Mouse (Mus musculus) spleen, postnatal 10 days (tissue): ENCODE data around the gene Bcl11b.
A peak's percentile ranks its signal among the peaks of the same experiment; 100 is the strongest.

Experiments
- DNase-seq, 2 experiments: peaks; one replicate each; pipeline ENCODE4 v3.0.0; 2021 to 2022; ENCODE audit warnings: low spot score in 2 of 2

Gene Bcl11b

DNA sequence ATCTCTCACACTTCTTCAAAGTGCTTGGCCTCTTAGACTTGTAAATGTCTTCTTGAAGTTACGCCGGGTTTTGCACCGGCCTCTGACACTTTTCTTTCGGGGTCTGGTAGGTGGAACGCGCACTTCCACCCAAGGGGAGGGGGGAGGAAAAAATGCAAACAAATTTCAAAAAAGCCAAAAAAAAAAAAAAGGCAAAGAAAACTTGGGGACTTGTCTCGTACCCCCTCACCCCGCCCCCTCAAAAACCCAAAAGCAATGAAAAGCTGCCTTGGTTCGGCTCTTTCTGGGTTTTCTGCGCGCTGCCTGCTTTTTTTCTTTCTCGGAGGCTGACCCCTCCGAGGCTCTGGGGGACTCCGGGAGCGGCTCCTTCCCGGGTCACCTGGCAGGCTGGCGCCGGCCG lies at the start of gene Bcl11b:
TSS of gene Bcl11b (minus strand) at position 120 of the 400 bp plus-strand sequence.
- no peak for DNase-seq

DNA sequence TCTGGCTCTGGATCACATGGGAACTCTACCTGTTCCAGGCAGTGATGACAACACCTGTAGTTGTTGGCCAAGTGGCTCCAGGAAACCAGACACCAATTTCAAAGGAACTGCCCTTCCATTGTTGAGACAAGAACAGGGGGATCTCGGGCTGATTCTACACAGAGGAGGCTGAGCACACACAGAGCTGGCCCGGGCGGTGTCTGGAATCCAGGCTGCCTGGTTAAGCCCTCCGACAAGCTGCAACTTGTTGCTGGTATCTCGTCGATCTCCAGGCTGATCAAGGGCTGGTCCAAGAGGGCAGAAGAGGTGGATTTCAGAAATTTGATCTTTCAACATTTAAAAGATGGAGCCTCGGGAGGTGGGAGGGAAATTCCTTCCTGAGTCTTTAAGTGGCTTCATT lies 47.6 kb upstream of the Bcl11b start:
- no peak for DNase-seq

DNA sequence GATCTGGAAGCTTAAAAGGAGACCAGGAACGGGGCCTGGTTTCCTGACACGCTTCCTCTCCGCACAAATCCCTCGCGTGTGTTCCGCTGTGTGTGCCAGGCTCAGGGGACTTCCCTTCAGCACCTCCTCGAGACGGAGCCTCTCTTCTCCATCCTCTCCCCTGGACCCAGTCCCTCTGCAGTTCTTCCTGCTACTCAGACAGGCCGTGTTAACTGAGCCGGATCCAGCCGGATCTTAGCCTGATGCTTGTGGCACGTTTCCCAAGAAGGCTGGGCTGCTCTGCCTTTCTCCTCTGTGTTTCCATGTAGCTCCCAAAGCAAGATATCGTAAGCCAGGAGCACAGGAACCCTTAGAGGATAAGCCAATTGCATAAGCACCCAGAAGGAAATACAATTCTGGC lies 46.2 kb upstream of the Bcl11b start:
- no peak for DNase-seq

DNA sequence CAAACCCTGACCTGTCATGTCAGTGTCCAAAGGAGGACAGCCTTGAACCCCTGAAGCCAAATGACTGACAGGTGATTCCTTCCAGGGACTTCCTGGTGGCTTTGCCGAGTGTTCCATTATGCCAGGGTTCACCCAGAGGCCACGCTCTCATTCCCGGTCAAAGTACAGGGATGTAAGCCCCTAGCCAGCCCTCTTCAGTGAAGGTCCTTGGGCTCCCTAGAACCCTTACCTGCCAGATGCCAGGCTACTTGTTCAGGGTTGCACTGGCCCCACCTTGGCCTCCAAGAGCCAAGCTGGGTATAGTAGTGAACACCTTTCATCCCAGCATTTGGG lies 38.8 kb upstream of the Bcl11b start:
- no peak for DNase-seq

DNA sequence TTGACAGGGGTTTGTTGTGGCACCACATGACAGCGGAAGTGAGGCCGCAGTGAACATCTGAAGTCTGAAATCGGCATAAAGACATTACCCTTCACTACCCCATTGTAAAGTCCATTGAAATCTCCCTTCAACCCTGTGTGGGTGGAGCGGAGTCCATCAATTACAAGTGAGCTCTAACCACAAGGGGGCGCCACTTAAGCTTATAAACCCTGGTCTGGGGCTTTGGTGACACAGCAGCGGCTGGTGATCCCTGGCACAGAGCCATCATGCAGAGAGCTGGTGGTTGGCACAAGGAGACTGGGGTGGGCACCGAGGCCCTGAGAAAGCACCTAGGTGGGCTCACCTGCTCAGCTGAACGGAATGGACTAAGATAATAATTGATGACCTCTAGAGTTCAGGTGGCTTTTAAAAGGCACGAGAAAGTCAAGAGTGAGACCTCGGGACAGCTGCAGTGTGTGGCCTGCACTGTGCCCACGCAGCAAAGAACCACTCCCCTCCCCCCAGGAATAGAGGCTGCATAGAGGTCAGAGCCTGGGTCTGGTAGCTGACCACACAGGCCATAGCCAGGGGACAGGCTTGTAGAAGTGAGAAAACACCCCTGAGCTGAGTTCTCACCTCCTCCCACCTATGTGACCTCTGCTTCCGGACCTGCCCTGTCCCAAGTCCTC lies 38.3 kb upstream of the Bcl11b start:
- peak; percentile 24 to 72 for DNase-seq

DNA sequence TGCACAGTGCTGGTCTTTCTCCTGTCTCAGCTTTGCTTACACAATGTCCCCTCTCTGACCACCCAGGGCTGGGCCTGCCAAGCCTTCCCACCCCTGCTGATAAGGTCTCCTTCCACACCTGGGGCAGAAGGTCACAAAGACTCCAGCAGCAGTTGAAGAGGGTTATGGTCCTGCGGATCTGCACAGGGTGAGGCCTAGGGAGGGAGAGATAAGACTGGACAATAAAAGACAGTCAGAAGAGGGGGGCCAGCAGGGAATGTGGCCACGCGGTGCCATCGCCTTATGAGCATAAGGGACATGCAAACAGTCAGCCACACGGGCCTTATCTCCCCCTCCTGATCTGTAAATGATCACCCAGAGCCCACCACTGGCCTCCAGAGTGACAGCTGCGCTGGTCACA lies 34.0 kb upstream of the Bcl11b start:
- DNase-seq, result no peak

DNA sequence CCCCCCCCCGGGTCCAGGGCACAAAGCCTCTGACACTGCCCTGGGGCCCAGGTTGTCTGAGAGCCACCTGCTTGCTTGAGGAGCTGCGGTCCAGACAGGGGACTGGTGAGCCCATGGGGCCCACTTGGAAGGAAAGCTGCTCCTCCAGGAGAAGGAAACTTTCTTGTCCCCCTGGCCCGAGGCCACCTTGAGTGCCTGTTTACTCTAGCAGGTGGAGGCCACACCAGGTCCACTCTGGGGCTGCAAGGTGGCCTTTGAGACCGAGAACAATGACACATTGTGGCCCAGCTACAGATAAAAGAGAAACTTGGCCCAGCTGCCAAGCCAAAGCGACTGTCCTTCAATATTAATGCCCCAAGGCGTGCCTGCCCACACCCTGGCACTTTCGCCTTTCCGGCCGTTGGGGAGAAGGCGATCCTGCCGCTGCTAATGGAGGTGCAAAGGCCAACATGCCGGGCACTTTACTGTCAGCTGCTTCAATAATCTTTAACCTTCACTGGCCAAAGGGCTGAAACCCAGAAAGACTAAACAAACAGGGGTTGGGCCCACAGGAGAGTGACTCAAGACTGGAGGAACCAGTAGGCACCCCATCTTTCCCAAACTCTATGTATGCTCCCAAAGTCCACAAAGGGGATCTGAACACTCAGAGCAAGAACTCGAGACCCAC lies 32.1 kb upstream of the Bcl11b start:
- no peak for DNase-seq

DNA sequence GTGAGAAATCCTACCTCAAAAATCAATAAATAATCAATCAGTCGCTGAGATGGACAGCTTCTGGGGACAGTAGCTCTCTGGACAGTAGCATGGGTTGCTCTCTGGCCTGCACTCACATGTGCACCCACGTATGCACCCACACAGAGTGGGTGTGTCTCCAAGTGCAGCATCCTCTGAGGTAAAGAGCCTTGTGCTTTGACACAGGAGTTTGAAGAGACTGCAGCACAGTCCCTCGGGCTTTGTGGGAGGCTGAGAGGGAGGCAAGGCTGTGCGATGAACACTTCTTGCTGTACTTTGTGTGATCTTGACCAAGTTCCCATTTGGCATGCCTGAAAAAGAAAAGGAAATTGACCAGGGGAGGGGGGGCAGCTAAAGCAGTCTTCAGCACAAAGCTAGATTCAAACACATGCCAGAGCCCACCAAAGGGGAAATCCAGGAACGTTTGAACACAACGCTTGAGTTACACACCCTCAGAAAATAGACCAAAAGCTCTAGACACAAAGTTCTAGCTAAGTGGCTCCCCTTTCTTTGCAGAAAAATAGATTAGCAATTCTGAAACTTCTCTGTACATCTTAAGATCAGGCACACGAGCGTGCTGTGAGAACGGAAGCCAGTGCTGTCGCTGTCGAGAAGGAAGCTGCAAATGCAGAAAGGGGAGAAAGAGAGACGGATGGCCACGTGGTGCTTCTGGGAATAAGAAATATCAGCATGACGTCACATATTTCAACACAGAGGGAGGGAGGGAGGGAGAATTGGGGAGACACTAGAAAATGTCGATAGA lies 19.6 kb upstream of the Bcl11b start:
- no peak for DNase-seq

DNA sequence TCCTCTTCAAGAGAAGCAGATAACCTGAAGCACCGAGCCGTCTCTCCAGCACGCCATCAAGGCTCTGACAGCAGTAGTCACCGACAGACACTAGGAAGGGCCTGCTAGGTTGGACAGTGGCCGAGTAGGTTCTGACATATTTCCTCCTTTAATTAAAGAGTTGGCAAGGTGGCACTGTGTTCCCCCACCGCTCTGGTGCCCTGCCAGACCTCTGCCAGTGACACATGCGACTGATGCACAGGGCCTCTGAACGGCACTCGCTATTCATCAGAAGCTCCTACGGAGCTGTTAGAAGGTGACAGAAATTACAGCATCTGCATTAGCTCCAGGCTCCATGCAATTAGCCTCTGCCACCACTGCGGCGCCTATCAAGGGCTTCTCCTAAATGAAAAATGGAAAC lies 8.6 kb upstream of the Bcl11b start:
- no peak for DNase-seq

DNA sequence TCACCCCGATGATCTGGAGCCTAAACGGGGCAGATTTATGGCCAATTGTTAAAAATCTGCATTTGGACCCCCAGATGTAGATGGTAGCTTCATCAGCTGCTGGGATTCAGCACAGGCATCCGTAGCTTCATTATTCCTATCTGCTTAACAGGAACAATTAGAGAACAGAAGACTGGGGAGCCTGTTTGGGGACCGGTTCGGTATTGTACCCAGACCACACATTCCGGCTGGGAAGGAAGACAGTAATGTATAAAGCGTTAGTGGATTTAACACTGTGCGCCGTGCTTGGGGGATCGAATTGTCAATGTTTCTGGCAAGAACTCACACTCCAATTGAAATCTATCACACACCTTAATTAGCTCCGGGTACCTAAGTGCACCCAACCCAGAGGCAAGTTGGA lies 6.9 kb upstream of the Bcl11b start:
- no peak for DNase-seq

DNA sequence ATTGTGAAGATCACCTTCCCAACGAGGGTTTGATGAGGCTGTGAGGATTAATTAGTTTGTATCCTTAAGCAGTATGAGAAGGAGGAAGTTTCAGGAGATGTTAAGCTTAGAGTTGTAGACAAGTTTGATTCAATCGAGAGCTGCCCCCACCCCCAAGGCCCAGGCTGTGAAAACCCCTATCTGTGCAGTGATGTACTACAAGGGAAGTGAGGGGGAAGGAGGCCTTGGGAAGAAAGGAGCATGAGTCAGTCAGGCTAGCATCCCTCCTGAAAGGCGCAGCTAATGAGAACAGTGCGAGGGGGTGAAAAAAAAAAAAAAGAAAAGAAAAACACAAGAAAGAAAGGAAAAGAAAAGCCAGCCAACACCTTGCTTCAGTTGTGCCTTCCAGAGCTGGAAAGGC lies 5.8 kb upstream of the Bcl11b start:
- no peak for DNase-seq

DNA sequence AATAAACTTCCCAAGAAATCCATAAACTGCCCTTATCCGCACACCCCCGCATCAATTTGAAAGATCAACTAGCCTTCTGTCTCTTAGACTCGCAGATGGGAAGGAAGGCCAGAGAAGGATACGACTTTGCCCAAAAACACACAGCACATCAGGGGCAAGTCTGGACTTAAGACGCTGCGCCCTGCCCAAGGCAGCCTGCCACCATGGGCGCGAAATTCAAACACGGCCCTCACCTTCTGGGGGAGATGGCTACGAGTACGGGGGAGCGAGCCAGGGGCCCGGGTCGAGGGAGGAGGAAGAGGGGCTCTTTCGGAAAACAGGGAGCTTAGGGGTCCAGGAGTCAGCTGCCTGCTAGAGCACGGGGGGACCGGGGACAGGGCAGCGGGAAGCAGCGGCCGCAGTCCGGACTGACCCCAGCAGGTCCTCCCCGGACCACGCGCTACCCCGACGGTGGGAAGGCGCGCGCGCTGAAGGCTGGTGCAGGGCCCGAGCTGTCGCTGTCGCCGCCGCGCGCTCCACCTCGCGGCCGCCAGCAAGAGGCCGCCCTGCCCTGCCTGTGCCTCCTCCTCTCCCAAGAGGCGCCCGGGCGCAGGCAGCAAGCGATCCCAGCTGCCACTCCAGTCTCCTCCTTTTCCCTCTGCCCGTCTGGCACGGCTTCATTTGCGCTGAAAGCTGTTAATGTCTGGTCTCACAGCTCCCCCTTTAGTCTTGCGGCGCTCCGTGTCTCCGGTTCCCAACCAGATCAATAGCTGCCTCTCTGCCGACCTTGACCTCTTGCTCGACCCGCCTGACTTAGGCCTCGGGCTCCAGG lies 2.6 kb upstream of the Bcl11b start:
- no peak for DNase-seq

DNA sequence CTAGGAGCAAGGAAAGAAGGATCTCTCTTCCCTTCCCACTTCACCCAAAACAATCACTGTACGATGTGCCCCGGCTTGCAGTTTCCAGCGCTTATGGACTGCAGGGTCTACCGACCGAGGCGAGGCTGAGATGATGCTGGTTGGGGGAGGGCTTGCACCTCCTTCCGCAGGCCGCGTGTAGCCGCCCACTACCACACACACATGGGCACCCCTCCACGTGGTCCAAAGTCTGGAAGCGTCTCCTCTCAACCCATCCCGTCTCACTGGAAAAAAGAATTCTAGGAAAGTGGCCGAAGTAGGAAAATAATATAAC lies 2.0 kb upstream of the Bcl11b start:
- DNase-seq, result no peak

DNA sequence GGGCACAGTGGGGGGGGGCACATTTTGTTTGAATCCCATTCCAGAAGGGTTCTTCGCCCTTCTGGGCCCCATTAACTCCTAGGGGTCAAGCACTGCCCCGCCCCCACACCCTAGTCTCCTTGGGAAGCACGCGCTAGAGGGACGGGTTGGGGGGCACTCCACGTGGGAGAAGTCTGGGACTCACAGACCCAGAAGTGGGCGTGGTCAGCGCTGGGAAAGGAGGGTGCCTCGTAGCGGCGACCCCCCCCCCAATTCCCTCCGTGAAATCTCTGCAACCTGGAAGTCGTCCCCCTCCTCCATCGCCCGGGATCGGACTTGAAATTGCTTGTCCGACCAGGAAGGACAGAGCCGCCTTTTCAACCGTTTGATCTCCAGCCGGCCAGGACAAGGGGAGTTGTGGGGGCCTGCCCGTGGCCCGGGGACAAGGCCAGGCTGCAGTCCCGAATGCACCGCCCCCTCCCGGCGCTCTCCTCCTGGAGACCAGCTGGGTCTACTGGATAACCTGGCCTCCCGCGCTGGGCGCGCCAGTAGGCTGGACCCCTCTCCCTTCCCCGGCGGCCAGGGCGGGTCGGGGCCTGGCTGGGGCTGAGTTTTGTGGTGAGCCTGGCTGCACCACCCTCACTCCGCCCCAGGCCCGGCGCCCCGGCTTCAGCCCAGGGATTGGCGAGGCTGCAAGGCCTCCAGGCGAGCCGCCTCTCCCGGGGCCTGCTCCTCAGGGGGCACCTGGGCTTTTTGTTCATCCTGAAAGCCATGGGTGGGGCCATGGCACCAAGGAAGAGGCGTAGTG lies 1.5 kb upstream of the Bcl11b start:
- no peak for DNase-seq

DNA sequence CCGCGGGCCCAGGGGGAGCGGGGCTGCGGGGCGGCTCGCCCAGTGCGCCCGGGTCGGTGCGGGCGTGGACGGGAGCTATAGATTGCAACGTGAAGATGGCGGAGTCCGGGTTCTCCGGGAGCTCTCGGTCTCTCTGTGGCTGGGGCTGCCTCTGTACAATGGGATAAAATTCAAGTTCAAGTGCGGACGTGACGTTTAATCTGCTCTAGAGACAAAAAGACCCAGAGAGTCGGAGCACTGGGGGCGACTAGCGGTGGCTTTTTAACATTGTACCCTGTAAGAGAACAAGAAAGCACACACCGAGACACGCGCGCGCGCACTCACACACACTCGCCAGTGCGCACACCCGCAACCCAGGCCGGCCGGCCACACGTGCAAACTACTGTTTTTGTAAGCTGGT lies 526 bp upstream of the Bcl11b start:
- DNase-seq, result peak in 1 of 2 experiments; percentile 51

DNA sequence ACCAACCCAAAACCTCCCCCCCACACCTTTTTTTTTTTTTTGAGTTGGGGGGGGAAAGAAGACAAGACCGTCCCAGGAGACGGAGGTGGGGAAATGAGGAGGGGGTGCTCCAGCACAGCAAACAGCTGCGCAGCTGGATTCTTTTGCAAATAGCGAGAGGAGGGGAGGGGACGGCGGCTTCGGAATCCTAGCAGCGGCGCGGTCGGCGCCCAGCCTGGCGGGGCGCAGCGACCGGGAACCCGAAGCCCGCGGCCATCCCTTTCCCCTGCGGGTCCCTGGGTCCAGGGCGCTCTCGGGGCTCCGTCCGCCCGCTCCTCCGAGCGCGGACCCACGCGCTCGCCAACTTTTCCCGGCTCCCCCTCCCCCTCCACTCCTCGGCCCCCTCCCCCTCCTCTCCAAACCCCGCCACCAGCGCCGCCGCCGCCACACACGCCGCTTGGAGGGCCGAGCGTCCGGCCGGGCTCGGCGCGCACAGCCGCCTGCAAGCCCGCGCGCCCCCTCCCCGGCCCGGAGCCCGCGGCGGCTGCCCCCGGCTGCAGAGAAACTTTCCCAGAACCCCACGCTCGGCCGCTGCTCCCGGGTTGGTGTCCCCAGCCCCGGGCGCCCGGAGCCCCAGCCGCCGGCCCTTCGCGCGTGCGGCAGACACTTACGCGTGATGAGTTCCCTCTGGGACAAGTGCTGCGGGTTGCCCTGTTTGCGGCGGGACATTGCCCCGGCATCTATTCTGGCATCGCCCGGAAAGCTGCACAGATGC lies 789 bp downstream of the Bcl11b start:
- DNase-seq, result no peak

DNA sequence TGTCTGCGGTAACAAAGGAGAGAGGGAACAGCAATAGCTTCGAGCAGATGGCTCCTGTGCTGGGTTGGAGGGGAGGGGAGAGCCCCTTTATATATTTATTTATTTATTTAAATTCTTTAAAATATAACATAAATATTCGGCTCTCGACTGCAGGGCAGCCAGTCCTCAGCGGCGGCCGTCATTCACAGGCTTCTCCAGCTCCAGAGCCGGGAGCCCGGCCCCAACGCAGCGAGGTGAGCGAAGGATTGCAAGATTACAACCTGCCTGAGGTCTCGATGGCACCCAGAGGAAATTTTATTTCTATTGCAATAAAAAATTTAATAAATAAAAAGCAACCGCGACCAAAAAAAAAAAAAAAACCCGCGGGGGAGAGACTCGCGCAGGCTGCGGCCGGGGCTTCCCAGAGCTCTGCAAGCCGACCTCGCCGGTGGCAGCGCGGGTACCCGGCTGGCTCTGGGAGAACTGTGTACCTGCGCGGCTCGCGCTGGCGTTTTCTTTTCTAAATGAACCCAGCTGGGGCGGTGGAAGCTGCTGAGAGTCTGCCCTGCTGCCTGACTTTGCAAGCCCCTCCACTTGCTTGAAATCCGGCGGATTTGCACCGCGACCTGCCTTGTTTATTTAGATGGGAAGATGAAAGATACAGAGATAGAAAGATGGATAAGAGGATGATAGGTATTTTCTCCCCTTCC lies 1.6 kb downstream of the Bcl11b start:
- peak in 1 of 2 experiments; percentile 19 for DNase-seq

DNA sequence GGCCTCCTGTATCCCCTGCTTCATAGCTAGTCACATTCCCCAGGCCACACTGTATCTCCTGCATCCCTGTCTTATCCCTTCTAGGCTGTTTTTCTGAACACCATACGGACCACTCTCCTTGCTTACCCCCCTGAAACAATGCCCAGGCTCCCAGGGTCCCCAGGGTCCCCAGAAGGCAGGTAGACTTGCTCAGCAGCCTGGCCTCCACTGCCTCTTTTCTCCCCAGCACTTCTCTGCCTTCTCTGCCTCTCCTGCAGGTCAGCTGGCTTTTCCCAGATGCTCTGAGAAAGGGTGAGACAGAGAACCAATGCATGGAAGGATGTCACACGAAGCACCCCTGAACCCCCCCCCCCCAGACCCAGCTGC lies 2.7 kb downstream of the Bcl11b start:
- DNase-seq, result no peak

DNA sequence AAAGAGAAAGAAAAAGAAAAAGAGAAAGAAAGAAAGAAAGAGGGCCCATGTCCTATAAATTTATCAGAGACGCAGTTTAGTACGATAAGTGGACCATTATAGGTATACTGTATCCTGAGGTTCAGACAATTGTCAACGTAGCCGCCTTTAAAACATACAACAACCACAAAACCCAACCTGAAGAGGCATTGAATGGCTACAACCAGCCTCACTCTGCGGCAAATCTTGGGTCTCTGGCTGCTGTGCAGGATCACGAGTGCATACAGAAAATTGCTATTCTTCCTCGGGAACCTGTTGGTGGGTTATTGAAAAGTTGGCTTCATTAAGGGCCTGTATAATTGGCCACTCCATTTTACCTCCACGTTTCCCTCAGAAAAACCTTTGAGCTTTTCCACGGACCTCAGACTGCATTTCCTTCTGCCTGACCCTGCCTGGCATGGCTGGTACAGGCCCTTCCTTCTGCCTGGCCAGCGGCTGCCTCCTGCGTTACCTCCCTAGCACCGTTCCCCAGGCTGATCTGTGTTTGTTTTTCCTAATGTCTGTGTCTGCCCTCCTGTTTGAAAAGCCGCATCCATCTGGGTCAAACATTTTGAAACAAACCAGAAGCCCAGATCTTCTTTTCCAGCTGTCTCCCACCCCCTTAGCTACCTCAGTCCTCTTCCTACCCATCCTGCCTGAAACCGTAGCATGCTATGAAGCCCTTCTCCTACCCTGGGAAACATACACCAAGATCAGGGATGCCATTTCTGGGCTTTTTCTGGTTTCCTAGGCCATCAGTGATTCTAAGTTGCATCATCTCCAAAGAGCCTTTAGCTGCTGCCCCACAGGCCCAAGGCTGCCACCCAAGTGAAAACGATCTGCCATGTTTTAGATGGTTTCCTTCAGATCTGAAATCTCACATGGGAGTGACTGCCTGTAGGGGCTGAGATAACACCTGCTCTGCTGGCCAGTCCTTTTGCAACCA lies 3.4 kb downstream of the Bcl11b start:
- DNase-seq, result no peak
